ENCODE assay signal across 8 mouse cellular contexts in genomic region chr16:13902397-13902831, GRCm38 (mm10). TPM values are rescaled to one million over a fixed set of nuclear protein-coding genes. Genes with fewer than 3 reads are reported as not detected.
DNase-seq lines count a peak whose midpoint lies in the region; ATAC-seq and TF ChIP-seq lines count a peak whose summit lies in the region.

No protein-coding gene starts in this region.

- H3K4me1 ChIP-seq in spleen, adult 2 months (ENCODE audit: control insufficient read depth, insufficient read depth, insufficient read length): peaks cover 6% of the 10 kb centered on the region
- peaks cover 4% of the 10 kb centered on the region for H3K4me1 ChIP-seq in cortical plate, adult 2 months (ENCODE audit: control insufficient read depth, insufficient read depth, low read length)
- peaks cover 15% of the 10 kb centered on the region for H3K4me1 ChIP-seq in hindbrain, embryonic 16.5 days (ENCODE audit: control insufficient read depth, insufficient read depth, low read depth, low read length)
- H3K4me1 ChIP-seq in midbrain, embryonic 10.5 days: peaks cover 17% of the 10 kb centered on the region

- no peaks in the 10 kb centered on the region for H3K36me3 ChIP-seq in spleen, adult 2 months (ENCODE audit: control insufficient read depth, insufficient read depth, low read length)
- H3K36me3 ChIP-seq in hindbrain, embryonic 16.5 days (ENCODE audit: control insufficient read depth, insufficient read depth, low read length): no peaks in the 10 kb centered on the region
- no peaks in the 10 kb centered on the region for H3K36me3 ChIP-seq in midbrain, embryonic 10.5 days

- under 1% methylated on average over 30 of the region's 30 CpGs for WGBS in spleen, adult 2 months
- WGBS in hindbrain, embryonic 16.5 days: under 1% methylated on average over 28 of the region's 30 CpGs
- WGBS in midbrain, embryonic 10.5 days: 2% methylated on average over 30 of the region's 30 CpGs

- peak overlapping the region; percentile 97 for H3K4me3 ChIP-seq in spleen, adult 2 months (ENCODE audit: extremely low read depth, insufficient read depth, insufficient read length)
- H3K4me3 ChIP-seq in cortical plate, adult 2 months (ENCODE audit: insufficient read depth, low read length): peak overlapping the region; percentile 80
- H3K4me3 ChIP-seq in hindbrain, embryonic 16.5 days (ENCODE audit: low read length): peak overlapping the region; percentile 91
- peak overlapping the region; percentile 87 for H3K4me3 ChIP-seq in midbrain, embryonic 10.5 days

- TF ChIP-seq POLR2A in spleen, adult 2 months (IDR thresholded peaks at IDR 0.05; ENCODE audit: low read depth, low read length): no peak
- no peak for TF ChIP-seq POLR2A in cortical plate, adult 2 months (IDR thresholded peaks at IDR 0.05; ENCODE audit: extremely low read depth, insufficient read depth, low read length)

- no peaks in the 10 kb centered on the region for H3K9me3 ChIP-seq in hindbrain, embryonic 16.5 days (ENCODE audit: control insufficient read depth, low read length)
- H3K9me3 ChIP-seq in midbrain, embryonic 10.5 days (replicated peaks): no peaks in the 10 kb centered on the region

- DNase-seq in spleen, adult 2 months (ENCODE audit: low read depth in 1 of 2, low spot score in 2 of 2): peak in 1 of 2 experiments; percentile 19
- DNase-seq in spleen, adult 12 weeks (ENCODE audit: low spot score): no peak
- no peak for DNase-seq in midbrain, embryonic 10.5 days (ENCODE audit: low spot score)
- DNase-seq in adrenal gland, postnatal 14 days: no peak
- no peak for DNase-seq in natural killer cell, adult 2 months (ENCODE audit: low spot score in 2 of 2)
- DNase-seq in cerebellum, postnatal 25 days: no peak

- no peak for TF ChIP-seq CTCF in spleen, adult 2 months (IDR thresholded peaks at IDR 0.05; ENCODE audit: extremely low read depth, insufficient read depth, insufficient read length, insufficient replicate concordance)
- no peak for TF ChIP-seq CTCF in cortical plate, adult 2 months (IDR thresholded peaks at IDR 0.05; ENCODE audit: extremely low read depth, insufficient read depth, low read length)

- H3K27me3 ChIP-seq in spleen, adult 2 months (ENCODE audit: control insufficient read depth, insufficient read depth, low read length): no peaks in the 10 kb centered on the region
- H3K27me3 ChIP-seq in hindbrain, embryonic 16.5 days (replicated peaks; ENCODE audit: control insufficient read depth, insufficient read depth, low read length): no peaks in the 10 kb centered on the region
- H3K27me3 ChIP-seq in midbrain, embryonic 10.5 days (ENCODE audit: low read depth, poor library complexity, severe bottlenecking): no peaks in the 10 kb centered on the region

- H3K4me2 ChIP-seq in hindbrain, embryonic 16.5 days (ENCODE audit: low read length): peak overlapping the region; percentile 85

- peak overlapping the region; percentile 80 for H3K9ac ChIP-seq in hindbrain, embryonic 16.5 days (ENCODE audit: low read depth, low read length)

- H3K27ac ChIP-seq in spleen, adult 2 months (ENCODE audit: insufficient read depth, low read length): peak overlapping the region; percentile 67
- peak overlapping the region; percentile 43; the same call in 1 of the 2 replicates for H3K27ac ChIP-seq in cortical plate, adult 2 months (ENCODE audit: insufficient read depth, low read length)
- H3K27ac ChIP-seq in hindbrain, embryonic 16.5 days (ENCODE audit: low read depth, low read length): peak overlapping the region; percentile 93
- H3K27ac ChIP-seq in midbrain, embryonic 10.5 days (replicated peaks): peak overlapping the region; percentile 89

- no peak; the same call in 1 of the 2 replicates for ATAC-seq in hindbrain, embryonic 16.5 days

RNA-seq across cellular contexts. Expression of gene Pdxdc1, which starts 0.5 kb away (rescaled TPM):
- 29.9 and 34.7 TPM in 2 replicates for polyA plus RNA-seq in spleen, adult 2 months (2012; rRNA removed)
- 75.3 and 78.4 TPM in 2 replicates for polyA plus RNA-seq in cortical plate, adult 2 months (2012; rRNA removed)
- 74.1 and 77.1 TPM in 2 replicates for polyA plus RNA-seq in hindbrain, embryonic 16.5 days (2015; fragmentation: Nextera tagmentation; extraction: Ambion mirVana)
- 63.5 and 71.2 TPM in 2 replicates for polyA plus RNA-seq in midbrain, embryonic 10.5 days (2016; fragmentation: Nextera tagmentation; extraction: Ambion mirVana)
- 75.3 and 82.3 TPM in 2 replicates for total RNA-seq in adrenal gland, postnatal 14 days (2021)

RNA-seq across cellular contexts. Expression of gene Mpv17l, which starts 0.5 kb away (rescaled TPM):
- polyA plus RNA-seq in spleen, adult 2 months (2012; rRNA removed): 0.30 and 0.95 TPM in 2 replicates
- 53.9 and 56.4 TPM in 2 replicates for polyA plus RNA-seq in cortical plate, adult 2 months (2012; rRNA removed)
- polyA plus RNA-seq in hindbrain, embryonic 16.5 days (2015; fragmentation: Nextera tagmentation; extraction: Ambion mirVana): 39.3 and 46.2 TPM in 2 replicates
- 2.9 and 3.2 TPM in 2 replicates for polyA plus RNA-seq in midbrain, embryonic 10.5 days (2016; fragmentation: Nextera tagmentation; extraction: Ambion mirVana)
- total RNA-seq in adrenal gland, postnatal 14 days (2021): 5.2 and 6.2 TPM in 2 replicates

Comparison
In these comparisons a context has a peak if more than half of its experiments do, and no peak if none do; other contexts are left out.
1. H3K27ac ChIP-seq: peak in every context shown above with its lines; median percentile 93 in hindbrain, embryonic 16.5 days; 89 in midbrain, embryonic 10.5 days; 67 in spleen, adult 2 months; 43 in cortical plate, adult 2 months.